Mouse (Mus musculus): ENCODE results near the gene Pak2. TPM values are rescaled to one million over a fixed set of nuclear protein-coding genes. Genes with fewer than 3 reads are reported as not detected.

Gene Pak2
- polyA plus RNA-seq, 1 experiment from 2014 or later: 31.2 TPM

- no peak for TF ChIP-seq CTCF (IDR thresholded peaks at IDR 0.05; ENCODE audit: low read depth)
- Histone ChIP-seq H3K27ac (no peak overlapping the region), H3K9ac (ENCODE audit: low read depth, low read length) (no peak overlapping the region), H3K4me2 (ENCODE audit: low read length) (no peak overlapping the region), H3K4me3 (replicated peaks; ENCODE audit: low read depth, low read length) (no peak overlapping the region), H3K36me3 (ENCODE audit: insufficient read depth, low read length) (no peaks in the 10 kb centered on the region), H3K9me3 (replicated peaks; ENCODE audit: low read length) (no peaks in the 10 kb centered on the region), H3K27me3 (ENCODE audit: insufficient read depth, low read length) (no peaks in the 10 kb centered on the region), H3K4me1 (replicated peaks; ENCODE audit: insufficient read depth, low read length) (no peaks in the 10 kb centered on the region)
- 16% methylated on average over 5 of the region's 5 CpGs for WGBS
- peak; percentile 33 for DNase-seq (ENCODE audit: low spot score)
- ATAC-seq (replicated peaks; ENCODE audit: low FRiP score, low read depth): peak; percentile 42; the same call in 1 of the 2 replicates
Observed at GRCm38 (mm10) chr16:32009913-32010312, 69.2 kb downstream of the Pak2 start.

DNA sequence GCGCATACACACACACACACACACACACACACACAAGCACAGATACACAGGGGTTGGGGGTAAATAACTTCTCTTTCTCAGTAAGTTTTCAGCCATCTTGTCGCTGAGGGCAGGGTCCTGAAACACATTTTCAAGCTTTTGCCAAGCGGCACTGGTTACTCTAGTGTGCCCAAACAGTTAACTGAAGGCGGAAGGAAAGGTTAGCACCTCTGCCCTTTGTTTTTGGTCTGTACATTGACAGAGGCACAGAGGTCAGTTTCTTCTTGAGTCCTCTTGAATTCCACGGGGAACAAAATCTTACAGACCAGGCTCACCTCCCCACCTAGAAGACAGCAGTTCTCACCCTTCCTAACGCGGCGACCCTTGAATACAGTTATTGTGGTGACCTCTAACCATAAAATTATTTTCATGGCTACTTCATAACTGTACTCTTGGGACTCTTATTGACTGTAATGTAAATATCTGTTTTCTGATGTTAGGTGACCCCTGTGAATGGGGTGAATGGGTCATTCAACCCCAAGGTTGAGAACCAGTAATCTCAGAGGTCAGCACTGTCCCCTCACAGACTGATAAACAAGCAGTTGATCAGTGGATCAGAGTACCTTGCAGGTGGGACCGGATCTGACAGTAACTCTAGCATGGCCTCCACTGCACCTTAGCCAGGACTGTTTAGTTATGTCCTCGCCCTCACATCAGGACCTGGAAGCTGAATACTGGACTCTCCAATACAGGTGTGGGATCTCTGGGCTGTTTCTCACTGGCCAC, 70.4 kb downstream of the Pak2 start:
- Histone ChIP-seq H3K27me3 (ENCODE audit: insufficient read depth, low read length) (no peaks in the 10 kb centered on the region), H3K4me2 (ENCODE audit: low read length) (no peak overlapping the region), H3K9ac (ENCODE audit: low read depth, low read length) (no peak overlapping the region), H3K9me3 (replicated peaks; ENCODE audit: low read length) (no peaks in the 10 kb centered on the region), H3K27ac (0 out of 2 replicates have a peak overlapping the region, but pooled peaks have one; percentile 19), H3K4me1 (replicated peaks; ENCODE audit: insufficient read depth, low read length) (no peaks in the 10 kb centered on the region), H3K36me3 (ENCODE audit: insufficient read depth, low read length) (no peaks in the 10 kb centered on the region), H3K4me3 (replicated peaks; ENCODE audit: low read depth, low read length) (no peak overlapping the region)
- ATAC-seq (replicated peaks; ENCODE audit: low FRiP score, low read depth) (no peak), DNase-seq (ENCODE audit: low spot score) (no peak)
- TF ChIP-seq CTCF (IDR thresholded peaks at IDR 0.05; ENCODE audit: low read depth): no peak
- 63% methylated on average over 10 of the region's 10 CpGs for WGBS

GRCm38 (mm10) chr16:32004731-32005130, 74.4 kb downstream of the Pak2 start:
- Histone ChIP-seq H3K27me3 (ENCODE audit: insufficient read depth, low read length) (no peaks in the 10 kb centered on the region), H3K36me3 (ENCODE audit: insufficient read depth, low read length) (no peaks in the 10 kb centered on the region), H3K4me1 (replicated peaks; ENCODE audit: insufficient read depth, low read length) (peaks cover 10% of the 10 kb centered on the region), H3K4me3 (replicated peaks; ENCODE audit: low read depth, low read length) (no peak overlapping the region), H3K9me3 (replicated peaks; ENCODE audit: low read length) (no peaks in the 10 kb centered on the region), H3K27ac (no peak overlapping the region), H3K4me2 (ENCODE audit: low read length) (no peak overlapping the region), H3K9ac (ENCODE audit: low read depth, low read length) (no peak overlapping the region)
- TF ChIP-seq CTCF (IDR thresholded peaks at IDR 0.05; ENCODE audit: low read depth): no peak
- WGBS: 94% methylated on average over 3 of the region's 3 CpGs
- DNase-seq (ENCODE audit: low spot score) (no peak), ATAC-seq (replicated peaks; ENCODE audit: low FRiP score, low read depth) (no peak)

- ATAC-seq (replicated peaks; ENCODE audit: low FRiP score, low read depth) (peak; percentile 96), DNase-seq (ENCODE audit: low spot score) (peak; percentile 97)
- WGBS: under 1% methylated on average over 66 of the region's 66 CpGs
- Histone ChIP-seq H3K9ac (ENCODE audit: low read depth, low read length) (peak within 1 kb of the TSS; percentile 94), H3K4me2 (ENCODE audit: low read length) (peak within 1 kb of the TSS; percentile 89), H3K27me3 (ENCODE audit: insufficient read depth, low read length) (no peaks in the 10 kb centered on the region), H3K4me1 (replicated peaks; ENCODE audit: insufficient read depth, low read length) (peaks cover 10% of the 10 kb centered on the region), H3K4me3 (replicated peaks; ENCODE audit: low read depth, low read length) (peak within 1 kb of the TSS; percentile 96), H3K9me3 (replicated peaks; ENCODE audit: low read length) (no peaks in the 10 kb centered on the region), H3K36me3 (ENCODE audit: insufficient read depth, low read length) (no peaks in the 10 kb centered on the region), H3K27ac (peak within 1 kb of the TSS; percentile 92)
- peak; percentile 44 for TF ChIP-seq CTCF (IDR thresholded peaks at IDR 0.05; ENCODE audit: low read depth)
Observed at GRCm38 (mm10) chr16:32002509-32003477, 76.3 kb downstream of the Pak2 start, which contains the start of gene Senp5. Gene Senp5 (minus strand): TSS chr16:32003287.

GRCm38 (mm10) chr16:31996371-31996770, 82.8 kb downstream of the Pak2 start:
- no peak for TF ChIP-seq CTCF (IDR thresholded peaks at IDR 0.05; ENCODE audit: low read depth)
- Histone ChIP-seq H3K27me3 (ENCODE audit: insufficient read depth, low read length) (no peaks in the 10 kb centered on the region), H3K9ac (ENCODE audit: low read depth, low read length) (no peak overlapping the region), H3K9me3 (replicated peaks; ENCODE audit: low read length) (no peaks in the 10 kb centered on the region), H3K4me2 (ENCODE audit: low read length) (no peak overlapping the region), H3K4me3 (replicated peaks; ENCODE audit: low read depth, low read length) (no peak overlapping the region), H3K27ac (no peak overlapping the region), H3K36me3 (ENCODE audit: insufficient read depth, low read length) (no peaks in the 10 kb centered on the region), H3K4me1 (replicated peaks; ENCODE audit: insufficient read depth, low read length) (no peaks in the 10 kb centered on the region)
- ATAC-seq (replicated peaks; ENCODE audit: low FRiP score, low read depth) (no peak), DNase-seq (ENCODE audit: low spot score) (no peak)
- WGBS: 65% methylated on average over 5 of the region's 5 CpGs

DNA sequence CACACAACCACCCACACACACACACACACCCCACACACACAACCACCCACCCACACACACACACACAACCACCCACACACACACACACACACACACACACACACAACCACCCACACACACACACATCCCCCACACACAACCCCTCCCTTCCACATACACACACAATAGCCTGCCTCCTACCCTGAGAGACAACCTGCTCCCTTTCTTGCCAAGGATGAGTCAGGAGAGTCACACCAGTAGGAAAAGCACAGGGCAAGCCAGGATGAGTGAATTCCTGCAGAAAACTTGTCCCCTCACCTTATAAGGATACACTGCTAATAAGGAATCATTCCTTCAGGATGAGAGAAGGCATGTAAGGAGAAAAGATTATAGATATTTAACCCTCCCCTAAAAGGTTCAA, 85.2 kb downstream of the Pak2 start:
- H3K4me1 ChIP-seq (replicated peaks; ENCODE audit: insufficient read depth, low read length): no peaks in the 10 kb centered on the region
- no peak overlapping the region for H3K4me2 ChIP-seq (ENCODE audit: low read length)
- H3K9me3 ChIP-seq (replicated peaks; ENCODE audit: low read length): no peaks in the 10 kb centered on the region
- H3K36me3 ChIP-seq (ENCODE audit: insufficient read depth, low read length): peaks cover 12% of the 10 kb centered on the region
- H3K4me3 ChIP-seq (replicated peaks; ENCODE audit: low read depth, low read length): no peak overlapping the region
- no peak for DNase-seq (ENCODE audit: low spot score)
- H3K27ac ChIP-seq: no peak overlapping the region
- ATAC-seq (replicated peaks; ENCODE audit: low FRiP score, low read depth): no peak
- H3K27me3 ChIP-seq (ENCODE audit: insufficient read depth, low read length): no peaks in the 10 kb centered on the region
- no peak overlapping the region for H3K9ac ChIP-seq (ENCODE audit: low read depth, low read length)
- TF ChIP-seq CTCF (IDR thresholded peaks at IDR 0.05; ENCODE audit: low read depth): no peak
